Mouse (Mus musculus): ENCODE results near the gene Slc16a14. TPM values are rescaled to one million over a fixed set of nuclear protein-coding genes. Genes with fewer than 3 reads are reported as not detected.
A peak's percentile ranks its signal among the peaks of the same experiment; 100 is the strongest.

Gene Slc16a14
- polyA plus RNA-seq, 1 experiment = not detected

DNA sequence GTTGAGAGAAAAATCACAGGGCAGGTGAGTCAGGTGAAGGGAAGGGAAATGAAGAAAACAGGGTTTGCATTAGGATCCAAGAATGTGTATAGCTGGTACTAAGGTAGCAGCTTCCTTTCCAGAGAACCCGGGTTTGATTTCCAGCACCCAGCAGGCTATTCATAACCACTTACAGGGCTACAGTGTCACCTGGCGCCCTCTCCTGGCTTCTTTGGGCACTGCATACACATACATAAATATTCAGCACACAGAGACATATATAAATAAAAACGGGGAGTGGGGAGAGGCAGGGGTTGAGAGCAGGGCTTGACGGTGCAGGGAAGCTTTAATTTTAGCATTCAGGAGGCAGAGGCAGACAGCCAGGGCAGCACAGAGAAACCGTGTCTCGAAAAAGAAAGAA, 49.0 kb downstream of the Slc16a14 start:
- Histone ChIP-seq H3K4me1 (ENCODE audit: control insufficient read depth, insufficient read depth, low read length) (peaks cover 21% of the 10 kb centered on the region), H3K27ac (ENCODE audit: insufficient read depth, low read depth, low read length) (no peak overlapping the region), H3K4me3 (ENCODE audit: insufficient read depth, low read length) (no peak overlapping the region)
- no peak for TF ChIP-seq POLR2A (IDR thresholded peaks at IDR 0.05; ENCODE audit: borderline replicate concordance, low read depth, low read length)
- TF ChIP-seq CTCF (IDR thresholded peaks at IDR 0.05; ENCODE audit: low read depth, low read length) = 0 out of 2 replicates have a peak, but pooled peaks have one; percentile 30

- TF ChIP-seq CTCF (IDR thresholded peaks at IDR 0.05; ENCODE audit: low read depth, low read length) (no peak), POLR2A (IDR thresholded peaks at IDR 0.05; ENCODE audit: borderline replicate concordance, low read depth, low read length) (no peak)
- H3K4me1 ChIP-seq (ENCODE audit: control insufficient read depth, insufficient read depth, low read length) = peaks cover 21% of the 10 kb centered on the region
- H3K4me3 ChIP-seq (ENCODE audit: insufficient read depth, low read length) = no peak overlapping the region
- H3K27ac ChIP-seq (ENCODE audit: insufficient read depth, low read depth, low read length) = no peak overlapping the region
These were observed 49.8 kb downstream of the Slc16a14 start for GRCm38 (mm10) chr1:84885174-84885573.

- Histone ChIP-seq H3K4me1 (ENCODE audit: control insufficient read depth, insufficient read depth, low read length) (peaks cover 21% of the 10 kb centered on the region), H3K4me3 (ENCODE audit: insufficient read depth, low read length) (no peak overlapping the region), H3K27ac (ENCODE audit: insufficient read depth, low read depth, low read length) (peak overlapping the region; percentile 59)
- TF ChIP-seq CTCF (IDR thresholded peaks at IDR 0.05; ENCODE audit: low read depth, low read length) (no peak), POLR2A (IDR thresholded peaks at IDR 0.05; ENCODE audit: borderline replicate concordance, low read depth, low read length) (no peak)
These were observed 51.0 kb downstream of the Slc16a14 start for GRCm38 (mm10) chr1:84883889-84884288.

- H3K27ac ChIP-seq (ENCODE audit: insufficient read depth, low read depth, low read length) = peak overlapping the region; percentile 59
- TF ChIP-seq CTCF (IDR thresholded peaks at IDR 0.05; ENCODE audit: low read depth, low read length) (no peak), POLR2A (IDR thresholded peaks at IDR 0.05; ENCODE audit: borderline replicate concordance, low read depth, low read length) (no peak)
- H3K4me1 ChIP-seq (ENCODE audit: control insufficient read depth, insufficient read depth, low read length) = peaks cover 21% of the 10 kb centered on the region
- no peak overlapping the region for H3K4me3 ChIP-seq (ENCODE audit: insufficient read depth, low read length)
These were observed 52.0 kb downstream of the Slc16a14 start for GRCm38 (mm10) chr1:84882937-84883336.

GRCm38 (mm10) chr1:84882066-84882532, 52.8 kb downstream of the Slc16a14 start:
- TF ChIP-seq CTCF (IDR thresholded peaks at IDR 0.05; ENCODE audit: low read depth, low read length) (no peak), POLR2A (IDR thresholded peaks at IDR 0.05; ENCODE audit: borderline replicate concordance, low read depth, low read length) (no peak)

GRCm38 (mm10) chr1:84881248-84882065, 53.5 kb downstream of the Slc16a14 start:
- peak overlapping the region; percentile 54 for H3K27ac ChIP-seq (ENCODE audit: insufficient read depth, low read depth, low read length)
- peaks cover 21% of the 10 kb centered on the region for H3K4me1 ChIP-seq (ENCODE audit: control insufficient read depth, insufficient read depth, low read length)
- TF ChIP-seq CTCF (IDR thresholded peaks at IDR 0.05; ENCODE audit: low read depth, low read length) (peak; percentile 63), POLR2A (IDR thresholded peaks at IDR 0.05; ENCODE audit: borderline replicate concordance, low read depth, low read length) (no peak)
- H3K4me3 ChIP-seq (ENCODE audit: insufficient read depth, low read length) = no peak overlapping the region

More at GRCm38 (mm10) chr1:84882066-84882532, 52.8 kb downstream of the Slc16a14 start:
- H3K4me1 ChIP-seq (ENCODE audit: control insufficient read depth, insufficient read depth, low read length) = peaks cover 21% of the 10 kb centered on the region
- H3K27ac ChIP-seq (ENCODE audit: insufficient read depth, low read depth, low read length) = peak overlapping the region; percentile 54
- H3K4me3 ChIP-seq (ENCODE audit: insufficient read depth, low read length) = no peak overlapping the region

DNA sequence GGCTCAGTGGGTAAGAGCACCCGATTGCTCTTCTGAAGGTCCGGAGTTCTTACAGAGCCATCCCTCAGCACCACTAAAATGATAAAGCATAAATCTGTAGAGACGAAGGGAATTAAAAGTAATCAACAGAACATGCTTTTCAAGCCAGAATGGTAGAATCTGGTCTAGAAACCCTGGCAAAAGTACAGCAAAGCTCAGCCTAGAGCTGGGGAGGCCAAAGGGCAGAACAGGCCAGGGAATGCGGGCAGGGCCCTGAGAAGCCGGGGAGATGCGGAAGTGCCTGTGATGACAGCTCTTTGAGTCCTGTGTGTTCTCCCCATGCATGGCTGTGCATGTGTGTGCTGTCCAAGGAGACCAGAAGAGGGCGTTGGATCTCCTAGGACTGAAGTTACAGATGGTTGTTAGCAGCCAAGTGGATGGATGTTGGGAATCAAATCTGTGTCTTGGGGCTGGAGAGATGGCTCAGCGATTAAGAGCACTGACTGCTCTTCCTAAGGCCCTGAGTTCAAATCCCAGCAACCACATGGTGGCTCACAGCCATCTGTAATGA, 55.3 kb downstream of the Slc16a14 start:
- TF ChIP-seq POLR2A (IDR thresholded peaks at IDR 0.05; ENCODE audit: borderline replicate concordance, low read depth, low read length) = no peak
- TF ChIP-seq CTCF (IDR thresholded peaks at IDR 0.05; ENCODE audit: low read depth, low read length) = no peak
- Histone ChIP-seq H3K4me3 (ENCODE audit: insufficient read depth, low read length) (no peak overlapping the region), H3K27ac (ENCODE audit: insufficient read depth, low read depth, low read length) (no peak overlapping the region), H3K4me1 (ENCODE audit: control insufficient read depth, insufficient read depth, low read length) (peaks cover 27% of the 10 kb centered on the region)

DNA sequence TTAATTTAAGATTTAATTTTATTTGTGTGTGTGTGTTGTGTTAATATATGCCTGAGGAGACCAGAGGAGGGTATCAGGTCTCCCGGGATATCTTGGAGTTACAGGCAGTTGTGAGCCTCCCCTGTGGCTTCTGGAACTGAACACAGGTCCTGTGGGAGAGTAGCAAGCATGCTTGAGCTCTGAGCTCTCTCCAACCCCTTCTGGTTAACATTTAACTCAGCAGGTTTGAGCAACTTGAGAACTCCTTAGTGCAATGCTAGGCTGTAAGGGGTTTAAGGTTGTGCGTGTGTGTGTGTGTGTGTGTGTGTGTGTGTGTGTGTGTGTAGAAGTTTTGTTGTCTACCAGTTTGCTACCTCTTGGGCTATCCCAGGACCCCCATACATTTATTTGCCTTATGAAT, 57.3 kb downstream of the Slc16a14 start:
- no peak overlapping the region for H3K4me3 ChIP-seq (ENCODE audit: insufficient read depth, low read length)
- TF ChIP-seq POLR2A (IDR thresholded peaks at IDR 0.05; ENCODE audit: borderline replicate concordance, low read depth, low read length) (no peak), CTCF (IDR thresholded peaks at IDR 0.05; ENCODE audit: low read depth, low read length) (no peak)
- no peak overlapping the region for H3K27ac ChIP-seq (ENCODE audit: insufficient read depth, low read depth, low read length)
- peaks cover 26% of the 10 kb centered on the region for H3K4me1 ChIP-seq (ENCODE audit: control insufficient read depth, insufficient read depth, low read length)

- TF ChIP-seq CTCF (IDR thresholded peaks at IDR 0.05; ENCODE audit: low read depth, low read length) = no peak
- TF ChIP-seq POLR2A (IDR thresholded peaks at IDR 0.05; ENCODE audit: borderline replicate concordance, low read depth, low read length) = no peak
- Histone ChIP-seq H3K27ac (ENCODE audit: insufficient read depth, low read depth, low read length) (no peak overlapping the region), H3K4me1 (ENCODE audit: control insufficient read depth, insufficient read depth, low read length) (peaks cover 15% of the 10 kb centered on the region), H3K4me3 (ENCODE audit: insufficient read depth, low read length) (no peak overlapping the region)
These were observed 62.0 kb downstream of the Slc16a14 start for GRCm38 (mm10) chr1:84872939-84873338.

GRCm38 (mm10) chr1:84872105-84872504, 62.8 kb downstream of the Slc16a14 start:
- Histone ChIP-seq H3K4me3 (ENCODE audit: insufficient read depth, low read length) (no peak overlapping the region), H3K4me1 (ENCODE audit: control insufficient read depth, insufficient read depth, low read length) (peaks cover 15% of the 10 kb centered on the region), H3K27ac (ENCODE audit: insufficient read depth, low read depth, low read length) (no peak overlapping the region)
- TF ChIP-seq CTCF (IDR thresholded peaks at IDR 0.05; ENCODE audit: low read depth, low read length) (no peak), POLR2A (IDR thresholded peaks at IDR 0.05; ENCODE audit: borderline replicate concordance, low read depth, low read length) (no peak)

All from bone marrow macrophage, adult 2 months (primary cell).